Mouse (Mus musculus) thymus, postnatal 0 days (tissue): ENCODE data around the gene Slc39a9. TPM values are rescaled to one million over a fixed set of nuclear protein-coding genes. Genes with fewer than 3 reads are reported as not detected.

ENCODE experiments used
- DNase-seq: peaks from one replicate; pipeline ENCODE4 v3.0.0-alpha.2; 2015; ENCODE audit warnings: low spot score
- polyA plus RNA-seq: library from polyadenylated mRNA; unstranded; fragments of >200 nt; fragmentation: Nextera tagmentation; extraction: Ambion mirVana; gene quantifications from 2 replicates; pipeline ENCODE4 v1.2.1, GENCODE M21; 2015

Slc39a9 gene
- polyA plus RNA-seq, 1 experiment from 2014 or later = 16.7 TPM

GRCm38 (mm10) chr12:80715915-80716314 lies 72.2 kb downstream of the Slc39a9 start:
- no peak for DNase-seq

- DNase-seq = no peak
Measured at GRCm38 (mm10) chr12:80719141-80719540, 75.5 kb downstream of the Slc39a9 start.

- DNase-seq = no peak
Measured at GRCm38 (mm10) chr12:80720507-80720906, 76.8 kb downstream of the Slc39a9 start.

GRCm38 (mm10) chr12:80721458-80721857 lies 77.8 kb downstream of the Slc39a9 start:
- no peak for DNase-seq

- DNase-seq = peak; percentile 64
Measured at GRCm38 (mm10) chr12:80724853-80725559, 81.3 kb downstream of the Slc39a9 start.

- peak; percentile 8 for DNase-seq
Measured at GRCm38 (mm10) chr12:80728207-80728606, 84.5 kb downstream of the Slc39a9 start.

- no peak for DNase-seq
Measured at GRCm38 (mm10) chr12:80728814-80729213, 85.1 kb downstream of the Slc39a9 start.

- DNase-seq = no peak
Measured at GRCm38 (mm10) chr12:80729758-80730530, 86.3 kb downstream of the Slc39a9 start.

GRCm38 (mm10) chr12:80730567-80730966 lies 86.9 kb downstream of the Slc39a9 start:
- DNase-seq = no peak

Other genes starting within 250 kb of the Slc39a9 start
- 8.9 TPM in 2 replicates for gene Dcaf5, start 207.3 kb upstream of the Slc39a9 start, polyA plus RNA-seq
- gene Exd2, start 180.8 kb upstream of the Slc39a9 start, polyA plus RNA-seq = 18.3 and 19.1 TPM in 2 replicates
- gene Galnt16, start 125.6 kb upstream of the Slc39a9 start, polyA plus RNA-seq = 2.2 and 2.4 TPM in 2 replicates
- 245 and 278 TPM in 2 replicates for gene Erh, start 458 bp downstream of the Slc39a9 start, polyA plus RNA-seq
- 0.08 and 0.16 TPM in 2 replicates for gene Plekhd1, start 48.7 kb downstream of the Slc39a9 start, polyA plus RNA-seq
- gene Ccdc177, start 116.8 kb downstream of the Slc39a9 start, polyA plus RNA-seq = 0.03 TPM in 1 of 2 replicates, not detected in the other
- 21.0 and 21.1 TPM in 2 replicates for gene Susd6, start 146.6 kb downstream of the Slc39a9 start, polyA plus RNA-seq